Comparison of ENCODE assay signal across 16 mouse cellular contexts in the genomic region with DNA sequence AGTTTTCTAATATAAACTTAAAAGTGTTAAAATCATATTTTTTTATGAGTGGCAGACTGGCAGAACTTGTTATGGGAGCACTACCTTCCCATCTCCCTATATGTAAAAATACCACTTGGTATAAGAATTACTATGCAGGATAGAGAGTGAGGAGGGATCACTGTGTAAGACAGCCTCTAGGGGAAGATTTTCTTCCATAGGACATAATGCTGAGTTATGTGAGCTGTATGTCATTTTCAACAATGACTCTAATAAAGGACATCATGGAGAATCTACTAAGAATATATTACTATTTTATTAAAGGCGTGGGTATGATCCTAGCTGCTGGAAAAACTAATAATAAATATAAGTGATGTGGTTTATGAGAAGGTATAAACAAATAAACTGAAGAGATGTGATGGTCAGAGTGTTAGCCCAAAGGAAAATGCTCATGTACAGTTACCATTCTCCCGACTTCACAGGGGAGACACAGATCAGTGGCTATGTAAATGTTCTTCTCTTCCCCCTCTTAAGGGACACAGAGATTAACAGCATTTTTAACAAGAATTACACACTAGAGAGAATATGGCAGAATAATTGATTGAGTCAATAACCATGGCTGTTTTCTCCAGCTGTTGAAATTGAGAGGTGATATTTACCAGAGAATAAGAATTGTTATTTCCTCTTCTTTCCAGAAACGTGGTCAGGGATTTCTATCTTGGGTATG.
"Had no signal": no experiment of that assay in that cellular context is flagged by ENCODE, and none has a peak within 500 bp of the region (broad histone marks: within the 10 kb centered on the region; RNA-seq: fewer than 3 reads in every experiment).

No protein-coding gene starts in this region.

- H3K9me3 ChIP-seq: midbrain, embryonic 10.5 days; midbrain, embryonic 12.5 days; stomach, embryonic 15.5 days had no signal

- H3K27ac ChIP-seq: liver, embryonic 14.5 days; midbrain, embryonic 10.5 days; midbrain, embryonic 12.5 days; stomach, embryonic 15.5 days; stomach, postnatal 0 days had no signal

- H3K36me3 ChIP-seq: midbrain, embryonic 10.5 days; midbrain, embryonic 12.5 days; stomach, embryonic 15.5 days had no signal

- H3K4me1 ChIP-seq: midbrain, embryonic 10.5 days; midbrain, embryonic 12.5 days; stomach, embryonic 15.5 days had no signal

- H3K9ac ChIP-seq: liver, embryonic 14.5 days; lung, embryonic 14.5 days; midbrain, embryonic 12.5 days; stomach, embryonic 15.5 days had no signal

- ATAC-seq: midbrain, embryonic 16.5 days had no signal

- H3K27me3 ChIP-seq: midbrain, embryonic 12.5 days; stomach, embryonic 15.5 days had no signal

- H3K4me2 ChIP-seq: lung, embryonic 14.5 days; midbrain, embryonic 12.5 days; stomach, embryonic 15.5 days had no signal

- H3K4me3 ChIP-seq: midbrain, embryonic 10.5 days; midbrain, embryonic 12.5 days; myocyte; stomach, embryonic 15.5 days had no signal

- DNase-seq: lung, adult 18-20 months; lung, embryonic 14.5 days; lung, postnatal 10 days; lung, postnatal 4 days; midbrain, embryonic 14.5 days; right cerebral cortex, postnatal 14 days; thymus, adult 2 months; thymus, postnatal 25 days; thymus, postnatal 4 days had no signal
